Mouse (Mus musculus): ENCODE measurements at regions not wholly inside any gene's neighbourhood (a gene's known extent, or its start where the extent isn't known, plus 50 kb on each side); places are given as distances from the start of the nearest gene placed in this dataset.
A peak's percentile ranks its signal among the peaks of the same experiment; 100 is the strongest.

GRCm38 (mm10) chr12:57809961-57810360 lies 246.0 kb downstream of the Ttc6 start:
- H3K27me3 ChIP-seq (ENCODE audit: insufficient read depth, low read length), result no peaks in the 10 kb centered on the region
- H3K9me3 ChIP-seq (ENCODE audit: low read length), result no peaks in the 10 kb centered on the region
- no peak for TF ChIP-seq CTCF (conservative IDR thresholded peaks at IDR 0.05; ENCODE audit: low read length)
- TF ChIP-seq POU5F1 (IDR thresholded peaks at IDR 0.05; ENCODE audit: borderline replicate concordance, low read length), result no peak
- TF ChIP-seq NANOG (IDR thresholded peaks at IDR 0.05; ENCODE audit: borderline replicate concordance, low read length), result no peak
- no peak overlapping the region for H3K4me3 ChIP-seq (replicated peaks; ENCODE audit: low read length)
- H3K4me1 ChIP-seq (replicated peaks; ENCODE audit: low read depth, low read length), result no peaks in the 10 kb centered on the region
- no peaks in the 10 kb centered on the region for H3K36me3 ChIP-seq (ENCODE audit: insufficient read depth, low read length)

DNA sequence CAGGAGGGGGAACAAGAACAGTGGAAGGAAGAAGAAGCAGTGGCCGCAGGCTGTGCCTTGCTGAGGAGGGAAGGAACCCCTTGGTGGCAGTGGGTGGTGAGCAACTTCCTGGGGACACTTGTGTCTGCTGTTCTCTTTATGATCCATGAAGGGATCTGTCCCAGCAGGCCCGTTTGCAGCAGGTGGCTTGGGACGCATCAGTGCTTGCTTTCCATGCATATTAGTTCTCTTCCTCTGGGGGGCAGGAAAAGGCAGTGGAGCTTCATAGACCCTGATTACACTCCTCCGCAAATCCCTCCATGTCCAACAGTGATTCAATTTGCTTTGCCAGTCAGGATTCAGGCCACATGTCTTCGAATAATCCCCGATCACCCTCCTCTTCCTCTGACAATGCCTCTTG lies 259.9 kb downstream of the Ttc6 start:
- H3K9me3 ChIP-seq (ENCODE audit: low read length), result no peaks in the 10 kb centered on the region; the same call in 1 of the 2 replicates
- no peaks in the 10 kb centered on the region for H3K4me1 ChIP-seq (replicated peaks; ENCODE audit: low read depth, low read length)
- TF ChIP-seq NANOG (IDR thresholded peaks at IDR 0.05; ENCODE audit: borderline replicate concordance, low read length) (no peak), POU5F1 (IDR thresholded peaks at IDR 0.05; ENCODE audit: borderline replicate concordance, low read length) (no peak), CTCF (conservative IDR thresholded peaks at IDR 0.05; ENCODE audit: low read length) (no peak)
- no peaks in the 10 kb centered on the region for H3K27me3 ChIP-seq (ENCODE audit: insufficient read depth, low read length)
- no peaks in the 10 kb centered on the region for H3K36me3 ChIP-seq (ENCODE audit: insufficient read depth, low read length)
- H3K4me3 ChIP-seq (replicated peaks; ENCODE audit: low read length), result no peak overlapping the region

DNA sequence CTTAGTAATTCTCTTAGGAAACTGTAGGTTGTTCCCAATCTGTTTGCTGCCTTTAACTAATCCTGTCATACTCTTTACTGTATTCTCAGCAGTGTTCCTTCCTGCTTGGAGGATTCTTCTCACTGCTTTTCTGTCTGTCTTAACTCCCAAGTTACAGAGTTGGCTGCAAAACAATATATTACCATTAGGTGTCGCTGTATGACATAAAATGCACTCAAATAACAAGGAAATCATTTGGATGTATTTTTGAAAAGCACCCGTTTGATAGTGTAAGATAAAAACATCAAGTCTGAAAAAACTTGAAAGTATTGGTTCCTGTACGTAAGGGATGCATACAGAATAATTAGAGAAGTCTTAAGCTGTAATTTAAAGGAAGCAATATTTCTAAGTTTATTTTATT lies 261.8 kb downstream of the Ttc6 start:
- TF ChIP-seq NANOG (IDR thresholded peaks at IDR 0.05; ENCODE audit: borderline replicate concordance, low read length) (no peak), POU5F1 (IDR thresholded peaks at IDR 0.05; ENCODE audit: borderline replicate concordance, low read length) (no peak), CTCF (conservative IDR thresholded peaks at IDR 0.05; ENCODE audit: low read length) (peak; percentile 74)
- H3K4me1 ChIP-seq (replicated peaks; ENCODE audit: low read depth, low read length), result no peaks in the 10 kb centered on the region
- H3K4me3 ChIP-seq (replicated peaks; ENCODE audit: low read length), result no peak overlapping the region
- no peaks in the 10 kb centered on the region for H3K36me3 ChIP-seq (ENCODE audit: insufficient read depth, low read length)
- no peaks in the 10 kb centered on the region; the same call in 1 of the 2 replicates for H3K9me3 ChIP-seq (ENCODE audit: low read length)
- H3K27me3 ChIP-seq (ENCODE audit: insufficient read depth, low read length), result no peaks in the 10 kb centered on the region

GRCm38 (mm10) chr12:57842813-57843212 lies 278.9 kb downstream of the Ttc6 start:
- Histone ChIP-seq H3K27me3 (ENCODE audit: insufficient read depth, low read length) (no peaks in the 10 kb centered on the region), H3K36me3 (ENCODE audit: insufficient read depth, low read length) (no peaks in the 10 kb centered on the region), H3K4me1 (replicated peaks; ENCODE audit: low read depth, low read length) (no peaks in the 10 kb centered on the region), H3K9me3 (ENCODE audit: low read length) (no peaks in the 10 kb centered on the region), H3K4me3 (replicated peaks; ENCODE audit: low read length) (no peak overlapping the region)
- TF ChIP-seq CTCF (conservative IDR thresholded peaks at IDR 0.05; ENCODE audit: low read length), result no peak
- TF ChIP-seq NANOG (IDR thresholded peaks at IDR 0.05; ENCODE audit: borderline replicate concordance, low read length), result no peak
- TF ChIP-seq POU5F1 (IDR thresholded peaks at IDR 0.05; ENCODE audit: borderline replicate concordance, low read length), result no peak

GRCm38 (mm10) chr12:57871028-57871427 lies 307.1 kb downstream of the Ttc6 start:
- Histone ChIP-seq H3K4me1 (replicated peaks; ENCODE audit: low read depth, low read length) (no peaks in the 10 kb centered on the region), H3K27me3 (ENCODE audit: insufficient read depth, low read length) (no peaks in the 10 kb centered on the region), H3K36me3 (ENCODE audit: insufficient read depth, low read length) (no peaks in the 10 kb centered on the region), H3K4me3 (replicated peaks; ENCODE audit: low read length) (no peak overlapping the region), H3K9me3 (ENCODE audit: low read length) (no peaks in the 10 kb centered on the region)
- TF ChIP-seq CTCF (conservative IDR thresholded peaks at IDR 0.05; ENCODE audit: low read length) (no peak), POU5F1 (IDR thresholded peaks at IDR 0.05; ENCODE audit: borderline replicate concordance, low read length) (no peak), NANOG (IDR thresholded peaks at IDR 0.05; ENCODE audit: borderline replicate concordance, low read length) (no peak)

GRCm38 (mm10) chr12:57890783-57891478 lies 320.6 kb upstream of the Sstr1 start:
- Histone ChIP-seq H3K4me3 (replicated peaks; ENCODE audit: low read length) (no peak overlapping the region), H3K36me3 (ENCODE audit: insufficient read depth, low read length) (no peaks in the 10 kb centered on the region), H3K27me3 (ENCODE audit: insufficient read depth, low read length) (no peaks in the 10 kb centered on the region), H3K4me1 (replicated peaks; ENCODE audit: low read depth, low read length) (no peaks in the 10 kb centered on the region), H3K9me3 (ENCODE audit: low read length) (peaks cover 4% of the 10 kb centered on the region)
- no peak for TF ChIP-seq POU5F1 (IDR thresholded peaks at IDR 0.05; ENCODE audit: borderline replicate concordance, low read length)
- TF ChIP-seq CTCF (conservative IDR thresholded peaks at IDR 0.05; ENCODE audit: low read length), result no peak
- TF ChIP-seq NANOG (IDR thresholded peaks at IDR 0.05; ENCODE audit: borderline replicate concordance, low read length), result no peak

- Histone ChIP-seq H3K9me3 (ENCODE audit: low read length) (peaks cover 3% of the 10 kb centered on the region), H3K4me1 (replicated peaks; ENCODE audit: low read depth, low read length) (no peaks in the 10 kb centered on the region), H3K27me3 (ENCODE audit: insufficient read depth, low read length) (no peaks in the 10 kb centered on the region), H3K36me3 (ENCODE audit: insufficient read depth, low read length) (no peaks in the 10 kb centered on the region), H3K4me3 (replicated peaks; ENCODE audit: low read length) (no peak overlapping the region)
- TF ChIP-seq CTCF (conservative IDR thresholded peaks at IDR 0.05; ENCODE audit: low read length) (no peak), POU5F1 (IDR thresholded peaks at IDR 0.05; ENCODE audit: borderline replicate concordance, low read length) (no peak), NANOG (IDR thresholded peaks at IDR 0.05; ENCODE audit: borderline replicate concordance, low read length) (no peak)
These were observed 320.0 kb upstream of the Sstr1 start for GRCm38 (mm10) chr12:57891556-57891955.

DNA sequence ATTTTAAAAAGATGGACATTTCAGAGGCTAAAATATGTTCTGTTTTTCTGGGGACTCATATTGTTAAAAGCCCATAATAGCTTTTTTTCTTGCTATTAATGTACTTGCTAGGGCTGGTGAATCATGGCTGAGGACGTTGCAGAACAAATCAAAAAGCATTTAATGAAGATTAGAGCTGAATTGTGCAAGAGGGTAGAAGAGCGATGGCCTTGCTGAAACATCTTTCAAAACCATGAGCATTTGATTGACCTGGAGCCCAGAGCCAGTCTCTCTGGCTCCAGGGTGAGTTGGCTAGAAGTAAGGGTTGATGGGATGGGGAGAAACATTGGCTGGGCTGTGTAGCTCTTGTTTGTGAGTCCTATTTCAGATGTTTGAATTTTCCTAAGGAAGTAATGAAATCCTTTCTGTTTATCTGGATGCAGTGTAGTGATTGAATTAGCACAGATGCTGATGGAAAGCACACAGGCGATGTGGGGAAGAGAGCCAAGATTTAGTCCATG lies 313.8 kb upstream of the Sstr1 start:
- Histone ChIP-seq H3K4me3 (replicated peaks; ENCODE audit: low read length) (no peak overlapping the region), H3K36me3 (ENCODE audit: insufficient read depth, low read length) (no peaks in the 10 kb centered on the region), H3K9me3 (ENCODE audit: low read length) (no peaks in the 10 kb centered on the region), H3K4me1 (replicated peaks; ENCODE audit: low read depth, low read length) (no peaks in the 10 kb centered on the region), H3K27me3 (ENCODE audit: insufficient read depth, low read length) (no peaks in the 10 kb centered on the region)
- TF ChIP-seq CTCF (conservative IDR thresholded peaks at IDR 0.05; ENCODE audit: low read length) (no peak), POU5F1 (IDR thresholded peaks at IDR 0.05; ENCODE audit: borderline replicate concordance, low read length) (no peak), NANOG (IDR thresholded peaks at IDR 0.05; ENCODE audit: borderline replicate concordance, low read length) (no peak)
